Mouse (Mus musculus): ENCODE measurements at regions not wholly inside any gene's neighbourhood (a gene's known extent, or its start where the extent isn't known, plus 50 kb on each side); places are given as distances from the start of the nearest gene placed in this dataset.

DNA sequence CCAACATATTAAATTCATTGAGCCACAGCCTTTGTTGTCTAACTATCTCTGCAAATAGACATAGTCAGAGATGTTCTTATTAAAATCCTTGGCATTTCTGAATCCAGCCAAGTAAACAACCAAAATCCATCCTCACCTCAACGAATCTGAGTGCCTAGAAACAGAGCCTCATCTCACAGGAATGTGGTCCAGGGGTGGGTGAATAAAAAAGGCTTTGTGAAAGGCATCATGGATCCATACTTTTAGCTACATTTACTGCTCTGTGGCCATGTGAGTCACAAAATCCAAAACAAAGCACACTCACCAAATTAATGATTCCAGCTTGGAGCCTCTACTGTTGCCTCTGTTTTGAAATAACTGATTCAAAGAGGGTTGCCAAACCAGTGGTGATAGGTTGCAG, 210.7 kb upstream of the Sp8 start:
- no peak for TF ChIP-seq USF1 (IDR thresholded peaks at IDR 0.05; ENCODE audit: low read depth)
- no peak for TF ChIP-seq CTCF (IDR thresholded peaks at IDR 0.05; ENCODE audit: control insufficient read depth, insufficient read depth, insufficient read length)
- TF ChIP-seq CEBPB (IDR thresholded peaks at IDR 0.05; ENCODE audit: low read depth), result peak; percentile 24
- no peak for TF ChIP-seq MYOG (IDR thresholded peaks at IDR 0.05; ENCODE audit: control insufficient read depth, extremely low read depth, insufficient read length)
- no peak for TF ChIP-seq MYOD1 (IDR thresholded peaks at IDR 0.05; ENCODE audit: control insufficient read depth, insufficient read length, low read depth)
- TF ChIP-seq MAX (IDR thresholded peaks at IDR 0.05), result no peak
